Mouse (Mus musculus): ENCODE measurements at regions not wholly inside any gene's neighbourhood (a gene's known extent, or its start where the extent isn't known, plus 50 kb on each side); places are given as distances from the start of the nearest gene placed in this dataset.

DNA sequence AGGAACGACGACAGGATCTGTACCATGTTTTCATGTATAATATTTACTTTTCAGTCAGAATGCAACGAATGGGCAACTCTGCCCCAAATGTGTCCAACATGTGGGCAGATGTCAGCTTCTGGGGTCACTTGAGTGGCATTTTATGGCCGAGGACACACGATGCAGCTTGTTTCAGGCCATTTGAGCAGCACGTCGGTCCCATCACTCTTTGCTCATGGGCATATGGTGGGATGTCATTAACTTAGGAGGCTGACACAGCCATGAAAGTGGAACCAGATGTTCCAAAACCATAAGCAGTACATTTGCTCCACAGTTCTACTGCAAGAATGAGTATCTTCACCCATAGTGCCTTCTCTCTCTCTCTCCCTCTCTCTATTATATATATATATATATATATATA, 499.1 kb upstream of the Sox9 start:
- Histone ChIP-seq H3K9ac (ENCODE audit: low read depth, low read length) (no peak overlapping the region), H3K27me3 (replicated peaks; ENCODE audit: control insufficient read depth, insufficient read depth, low read length) (no peaks in the 10 kb centered on the region), H3K36me3 (ENCODE audit: control insufficient read depth, insufficient read depth, low read length) (no peaks in the 10 kb centered on the region), H3K27ac (ENCODE audit: low read length) (no peak overlapping the region), H3K4me1 (ENCODE audit: control insufficient read depth, insufficient read depth, low read length) (no peaks in the 10 kb centered on the region), H3K4me3 (ENCODE audit: low read length) (no peak overlapping the region), H3K4me2 (ENCODE audit: low read depth, low read length) (no peak overlapping the region), H3K9me3 (ENCODE audit: control insufficient read depth, low read length) (no peaks in the 10 kb centered on the region)
- 81% methylated on average over 7 of the region's 7 CpGs for WGBS
- no peak for ATAC-seq

- no peaks in the 10 kb centered on the region for H3K9me3 ChIP-seq (ENCODE audit: control insufficient read depth, low read length)
- no peak overlapping the region for H3K27ac ChIP-seq (ENCODE audit: low read length)
- ATAC-seq, result no peak
- H3K4me2 ChIP-seq (ENCODE audit: low read depth, low read length), result no peak overlapping the region
- 72% methylated on average over 5 of the region's 5 CpGs for WGBS
- no peaks in the 10 kb centered on the region for H3K36me3 ChIP-seq (ENCODE audit: control insufficient read depth, insufficient read depth, low read length)
- no peaks in the 10 kb centered on the region for H3K27me3 ChIP-seq (replicated peaks; ENCODE audit: control insufficient read depth, insufficient read depth, low read length)
- no peak overlapping the region for H3K4me3 ChIP-seq (ENCODE audit: low read length)
- no peak overlapping the region for H3K9ac ChIP-seq (ENCODE audit: low read depth, low read length)
- H3K4me1 ChIP-seq (ENCODE audit: control insufficient read depth, insufficient read depth, low read length), result no peaks in the 10 kb centered on the region
Measured at GRCm38 (mm10) chr11:112298901-112299341, 483.1 kb upstream of the Sox9 start.

DNA sequence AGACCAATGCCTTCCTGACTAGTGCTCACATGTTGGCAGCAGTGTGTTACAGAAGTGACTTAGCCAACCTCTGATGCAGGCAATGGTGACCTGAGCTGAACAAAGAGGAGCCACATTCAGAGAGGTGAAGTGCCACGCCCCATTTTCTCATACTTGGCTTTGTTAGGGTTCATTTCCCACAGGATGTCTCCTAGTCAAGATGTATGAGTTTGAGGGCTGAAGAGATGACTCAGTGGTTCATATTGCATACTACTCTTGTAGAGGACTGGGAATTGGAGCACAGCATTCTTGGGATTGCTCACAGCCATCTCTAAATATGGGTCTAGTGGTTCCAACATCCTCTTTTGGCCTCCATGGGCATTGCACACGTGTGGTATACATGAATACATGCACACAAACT, 478.9 kb upstream of the Sox9 start:
- no peak overlapping the region for H3K9ac ChIP-seq (ENCODE audit: low read depth, low read length)
- no peaks in the 10 kb centered on the region for H3K9me3 ChIP-seq (ENCODE audit: control insufficient read depth, low read length)
- H3K27ac ChIP-seq (ENCODE audit: low read length), result no peak overlapping the region
- no peak for ATAC-seq
- H3K36me3 ChIP-seq (ENCODE audit: control insufficient read depth, insufficient read depth, low read length), result no peaks in the 10 kb centered on the region
- H3K4me2 ChIP-seq (ENCODE audit: low read depth, low read length), result no peak overlapping the region
- no peaks in the 10 kb centered on the region for H3K27me3 ChIP-seq (replicated peaks; ENCODE audit: control insufficient read depth, insufficient read depth, low read length)
- H3K4me1 ChIP-seq (ENCODE audit: control insufficient read depth, insufficient read depth, low read length), result no peaks in the 10 kb centered on the region
- no peak overlapping the region for H3K4me3 ChIP-seq (ENCODE audit: low read length)
- 69% methylated on average over 2 of the region's 2 CpGs for WGBS

DNA sequence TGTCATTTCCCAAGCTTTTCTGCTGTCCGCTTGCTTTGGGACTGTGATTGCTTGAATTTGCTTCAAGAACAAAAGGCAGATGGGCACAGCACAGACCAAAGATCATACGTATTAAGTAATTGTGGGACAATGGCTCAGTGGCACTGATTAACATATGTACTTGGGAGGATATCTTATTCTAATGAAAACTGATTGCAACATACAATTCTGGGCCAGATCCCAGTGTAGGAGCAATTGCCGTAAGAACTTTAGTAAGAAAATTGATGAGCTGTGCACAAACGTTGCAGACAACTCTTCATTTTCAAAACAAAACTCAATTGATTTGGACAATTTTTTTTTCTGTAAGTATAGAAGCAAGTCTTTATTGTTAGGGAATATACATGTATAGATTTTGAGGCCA, 456.2 kb upstream of the Sox9 start:
- Histone ChIP-seq H3K4me2 (ENCODE audit: low read depth, low read length) (no peak overlapping the region), H3K4me1 (ENCODE audit: control insufficient read depth, insufficient read depth, low read length) (no peaks in the 10 kb centered on the region), H3K9ac (ENCODE audit: low read depth, low read length) (no peak overlapping the region), H3K27me3 (replicated peaks; ENCODE audit: control insufficient read depth, insufficient read depth, low read length) (no peaks in the 10 kb centered on the region), H3K4me3 (ENCODE audit: low read length) (no peak overlapping the region), H3K9me3 (ENCODE audit: control insufficient read depth, low read length) (no peaks in the 10 kb centered on the region), H3K27ac (ENCODE audit: low read length) (no peak overlapping the region), H3K36me3 (ENCODE audit: control insufficient read depth, insufficient read depth, low read length) (no peaks in the 10 kb centered on the region)
- no peak for ATAC-seq
- 88% methylated on average over 4 of the region's 4 CpGs for WGBS

DNA sequence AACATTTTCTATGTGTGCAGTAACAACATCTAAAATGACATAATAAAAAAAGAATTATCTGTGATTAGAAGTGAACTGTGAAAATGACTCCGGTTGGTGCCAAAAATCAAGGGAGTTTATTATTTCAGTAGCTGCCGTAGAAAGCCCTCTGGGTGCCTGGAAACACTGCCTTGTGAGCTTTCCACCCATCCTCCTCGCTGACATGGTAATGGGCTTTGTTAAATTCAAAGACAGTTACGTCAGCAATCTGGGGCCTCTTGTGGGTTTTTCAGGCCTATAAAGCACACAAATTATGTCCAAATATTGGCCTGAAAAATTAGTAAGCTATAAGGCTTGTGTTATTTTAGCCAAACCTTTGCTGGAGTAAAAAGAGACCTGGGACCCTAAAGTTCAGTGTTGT, 454.4 kb upstream of the Sox9 start:
- Histone ChIP-seq H3K4me1 (ENCODE audit: control insufficient read depth, insufficient read depth, low read length) (no peaks in the 10 kb centered on the region), H3K4me2 (ENCODE audit: low read depth, low read length) (no peak overlapping the region), H3K27me3 (replicated peaks; ENCODE audit: control insufficient read depth, insufficient read depth, low read length) (no peaks in the 10 kb centered on the region), H3K36me3 (ENCODE audit: control insufficient read depth, insufficient read depth, low read length) (no peaks in the 10 kb centered on the region), H3K9ac (ENCODE audit: low read depth, low read length) (no peak overlapping the region), H3K27ac (ENCODE audit: low read length) (no peak overlapping the region), H3K4me3 (ENCODE audit: low read length) (no peak overlapping the region), H3K9me3 (ENCODE audit: control insufficient read depth, low read length) (no peaks in the 10 kb centered on the region)
- ATAC-seq, result no peak
- WGBS, result 66% methylated on average over 4 of the region's 4 CpGs

GRCm38 (mm10) chr11:112345133-112345532, 436.9 kb upstream of the Sox9 start:
- ATAC-seq, result no peak
- WGBS, result 60% methylated on average over 6 of the region's 6 CpGs
- Histone ChIP-seq H3K4me3 (ENCODE audit: low read length) (no peak overlapping the region), H3K9ac (ENCODE audit: low read depth, low read length) (no peak overlapping the region), H3K4me2 (ENCODE audit: low read depth, low read length) (no peak overlapping the region), H3K27me3 (replicated peaks; ENCODE audit: control insufficient read depth, insufficient read depth, low read length) (no peaks in the 10 kb centered on the region), H3K9me3 (ENCODE audit: control insufficient read depth, low read length) (no peaks in the 10 kb centered on the region), H3K4me1 (ENCODE audit: control insufficient read depth, insufficient read depth, low read length) (peaks cover 3% of the 10 kb centered on the region; the same call in 1 of the 2 replicates), H3K36me3 (ENCODE audit: control insufficient read depth, insufficient read depth, low read length) (no peaks in the 10 kb centered on the region), H3K27ac (ENCODE audit: low read length) (no peak overlapping the region)

DNA sequence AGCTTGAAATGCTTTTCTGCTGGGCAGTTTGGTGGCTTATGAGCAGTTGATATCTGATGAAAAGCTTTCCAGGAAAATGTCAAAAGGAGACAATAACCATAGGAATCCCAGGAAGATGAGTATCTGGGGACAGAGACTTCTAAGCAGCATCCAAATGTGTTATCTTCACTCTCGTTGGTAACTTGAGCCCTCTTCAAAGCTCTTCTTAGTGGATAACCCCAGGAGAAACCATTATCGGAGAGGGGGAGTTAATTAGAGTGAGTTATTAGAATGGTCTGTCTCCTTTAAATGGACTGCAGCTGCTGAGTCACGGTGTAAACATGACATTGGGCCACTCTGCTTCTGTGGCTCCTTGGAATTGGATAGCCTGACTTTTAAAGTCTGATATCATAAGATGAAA, 436.4 kb upstream of the Sox9 start:
- Histone ChIP-seq H3K4me1 (ENCODE audit: control insufficient read depth, insufficient read depth, low read length) (peaks cover 3% of the 10 kb centered on the region; the same call in 1 of the 2 replicates), H3K27ac (ENCODE audit: low read length) (no peak overlapping the region), H3K9me3 (ENCODE audit: control insufficient read depth, low read length) (no peaks in the 10 kb centered on the region), H3K9ac (ENCODE audit: low read depth, low read length) (no peak overlapping the region), H3K27me3 (replicated peaks; ENCODE audit: control insufficient read depth, insufficient read depth, low read length) (no peaks in the 10 kb centered on the region), H3K4me2 (ENCODE audit: low read depth, low read length) (no peak overlapping the region), H3K36me3 (ENCODE audit: control insufficient read depth, insufficient read depth, low read length) (no peaks in the 10 kb centered on the region), H3K4me3 (ENCODE audit: low read length) (no peak overlapping the region)
- peak; percentile 32; the same call in 1 of the 2 replicates for ATAC-seq
- whole genome bisulfite sequencing, result 27% methylated on average over 3 of the region's 3 CpGs

- no peak overlapping the region for H3K4me2 ChIP-seq (ENCODE audit: low read depth, low read length)
- 59% methylated on average over 3 of the region's 3 CpGs for WGBS
- H3K4me1 ChIP-seq (ENCODE audit: control insufficient read depth, insufficient read depth, low read length), result peaks cover 3% of the 10 kb centered on the region; the same call in 1 of the 2 replicates
- H3K9ac ChIP-seq (ENCODE audit: low read depth, low read length), result no peak overlapping the region
- H3K9me3 ChIP-seq (ENCODE audit: control insufficient read depth, low read length), result no peaks in the 10 kb centered on the region
- ATAC-seq, result peak; percentile 90
- H3K4me3 ChIP-seq (ENCODE audit: low read length), result no peak overlapping the region
- H3K27ac ChIP-seq (ENCODE audit: low read length), result no peak overlapping the region
- H3K27me3 ChIP-seq (replicated peaks; ENCODE audit: control insufficient read depth, insufficient read depth, low read length), result no peaks in the 10 kb centered on the region
- H3K36me3 ChIP-seq (ENCODE audit: control insufficient read depth, insufficient read depth, low read length), result no peaks in the 10 kb centered on the region
Measured at GRCm38 (mm10) chr11:112346089-112346488, 435.9 kb upstream of the Sox9 start.

DNA sequence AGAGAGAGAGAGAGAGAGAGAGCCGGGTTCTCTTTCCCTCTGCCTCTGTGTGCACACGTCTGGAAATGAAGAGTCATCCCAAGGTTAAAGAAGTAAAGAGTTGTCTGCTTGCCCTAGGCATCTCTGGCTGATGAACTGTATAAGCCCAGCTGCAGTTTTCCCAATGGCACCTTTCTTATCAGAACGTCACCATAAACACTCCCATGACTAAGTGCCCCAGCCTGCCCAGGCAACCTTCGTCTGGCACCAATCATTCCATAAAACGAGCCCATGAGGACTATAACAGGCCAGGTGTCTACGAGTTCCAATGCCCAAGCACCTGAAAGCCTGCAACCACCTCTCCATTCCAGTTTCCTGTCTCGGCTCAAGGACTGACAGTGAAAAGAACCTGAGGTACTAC, 435.5 kb upstream of the Sox9 start:
- Histone ChIP-seq H3K9ac (ENCODE audit: low read depth, low read length) (no peak overlapping the region), H3K9me3 (ENCODE audit: control insufficient read depth, low read length) (no peaks in the 10 kb centered on the region), H3K4me2 (ENCODE audit: low read depth, low read length) (no peak overlapping the region), H3K4me1 (ENCODE audit: control insufficient read depth, insufficient read depth, low read length) (peaks cover 3% of the 10 kb centered on the region; the same call in 1 of the 2 replicates), H3K27ac (ENCODE audit: low read length) (no peak overlapping the region), H3K36me3 (ENCODE audit: control insufficient read depth, insufficient read depth, low read length) (no peaks in the 10 kb centered on the region), H3K27me3 (replicated peaks; ENCODE audit: control insufficient read depth, insufficient read depth, low read length) (no peaks in the 10 kb centered on the region), H3K4me3 (ENCODE audit: low read length) (no peak overlapping the region)
- 40% methylated on average over 7 of the region's 7 CpGs for WGBS
- ATAC-seq, result peak; percentile 91

DNA sequence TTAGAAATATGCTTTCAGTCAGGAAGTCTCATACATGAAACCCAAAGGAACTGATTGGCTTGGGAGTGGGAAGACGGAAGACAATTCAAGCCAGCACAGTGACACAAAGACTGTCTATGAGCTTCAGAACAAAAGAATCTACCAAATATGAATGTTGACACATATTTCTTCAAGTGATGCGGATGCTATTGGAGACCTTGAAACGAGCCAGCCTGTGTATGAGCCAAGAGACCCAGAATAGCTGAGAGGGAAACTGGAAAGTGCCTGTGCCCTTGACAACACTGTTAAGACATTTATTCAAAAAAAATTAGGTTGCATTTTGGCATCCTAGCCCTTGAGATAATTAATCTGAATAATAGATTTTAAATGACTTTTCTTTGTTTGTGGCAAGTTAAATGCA, 426.7 kb upstream of the Sox9 start:
- WGBS, result 85% methylated on average over 3 of the region's 3 CpGs
- Histone ChIP-seq H3K27ac (ENCODE audit: low read length) (no peak overlapping the region), H3K4me3 (ENCODE audit: low read length) (no peak overlapping the region), H3K27me3 (replicated peaks; ENCODE audit: control insufficient read depth, insufficient read depth, low read length) (no peaks in the 10 kb centered on the region), H3K4me2 (ENCODE audit: low read depth, low read length) (no peak overlapping the region), H3K9ac (ENCODE audit: low read depth, low read length) (no peak overlapping the region), H3K36me3 (ENCODE audit: control insufficient read depth, insufficient read depth, low read length) (no peaks in the 10 kb centered on the region), H3K9me3 (ENCODE audit: control insufficient read depth, low read length) (no peaks in the 10 kb centered on the region), H3K4me1 (ENCODE audit: control insufficient read depth, insufficient read depth, low read length) (no peaks in the 10 kb centered on the region)
- ATAC-seq, result no peak

Data from intestine, embryonic 16.5 days (tissue).